Mouse (Mus musculus): ENCODE results near the gene Ptpn11.
"Not testable (repeated sequence)": the region's sequence is repeated elsewhere in the genome, so short reads cannot be mapped to it uniquely, and the experiment has no call there.

The Ptpn11 gene

GRCm38 (mm10) chr5:121215380-121216125 is 24.4 kb upstream of the Ptpn11 start:
- DNase-seq (ENCODE audit: low spot score): peak; percentile 76

- DNase-seq (ENCODE audit: low spot score): no peak
These were observed 23.5 kb upstream of the Ptpn11 start for GRCm38 (mm10) chr5:121214707-121215106.

- no peak for DNase-seq (ENCODE audit: low spot score)
These were observed 20.9 kb upstream of the Ptpn11 start for GRCm38 (mm10) chr5:121212108-121212507.

- DNase-seq (ENCODE audit: low spot score): no peak
These were observed 19.4 kb upstream of the Ptpn11 start for GRCm38 (mm10) chr5:121210601-121210924.

- DNase-seq (ENCODE audit: low spot score): no peak
These were observed 18.8 kb upstream of the Ptpn11 start for GRCm38 (mm10) chr5:121209755-121210600.

- no peak for DNase-seq (ENCODE audit: low spot score)
These were observed 15.8 kb upstream of the Ptpn11 start for GRCm38 (mm10) chr5:121206984-121207383.

- no peak for DNase-seq (ENCODE audit: low spot score)
These were observed 15.3 kb upstream of the Ptpn11 start for GRCm38 (mm10) chr5:121206540-121206939.

- DNase-seq (ENCODE audit: low spot score): not testable (repeated sequence)
These were observed 14.4 kb upstream of the Ptpn11 start for GRCm38 (mm10) chr5:121205537-121206130.

GRCm38 (mm10) chr5:121204132-121205089 is 13.2 kb upstream of the Ptpn11 start, which contains the start of gene Rpl6:
TSS of gene Rpl6 (plus strand) at chr5:121204481.
- peak; percentile 86 for DNase-seq (ENCODE audit: low spot score)

- no peak for DNase-seq (ENCODE audit: low spot score)
These were observed 11.3 kb upstream of the Ptpn11 start for GRCm38 (mm10) chr5:121202467-121202866.

GRCm38 (mm10) chr5:121201739-121202138 is 10.5 kb upstream of the Ptpn11 start:
- peak; percentile 67 for DNase-seq (ENCODE audit: low spot score)

- DNase-seq (ENCODE audit: low spot score): no peak
These were observed 7.2 kb upstream of the Ptpn11 start for GRCm38 (mm10) chr5:121198376-121198775.

GRCm38 (mm10) chr5:121197337-121197736 is 6.1 kb upstream of the Ptpn11 start:
- DNase-seq (ENCODE audit: low spot score): no peak

GRCm38 (mm10) chr5:121196764-121197163 is 5.6 kb upstream of the Ptpn11 start:
- no peak for DNase-seq (ENCODE audit: low spot score)

GRCm38 (mm10) chr5:121194173-121194572 is 3.0 kb upstream of the Ptpn11 start:
- no peak for DNase-seq (ENCODE audit: low spot score)

- DNase-seq (ENCODE audit: low spot score): no peak
These were observed 348 bp upstream of the Ptpn11 start for GRCm38 (mm10) chr5:121191584-121191906.

GRCm38 (mm10) chr5:121190210-121190835 is 874 bp downstream of the Ptpn11 start:
- DNase-seq (ENCODE audit: low spot score): no peak

GRCm38 (mm10) chr5:121189182-121189581 is 2.0 kb downstream of the Ptpn11 start:
- no peak for DNase-seq (ENCODE audit: low spot score)

GRCm38 (mm10) chr5:121188265-121188664 is 2.9 kb downstream of the Ptpn11 start:
- DNase-seq (ENCODE audit: low spot score): no peak

- DNase-seq (ENCODE audit: low spot score): no peak
These were observed 3.6 kb downstream of the Ptpn11 start for GRCm38 (mm10) chr5:121187580-121188001.

- DNase-seq (ENCODE audit: low spot score): peak; percentile 83
These were observed 6.1 kb downstream of the Ptpn11 start for GRCm38 (mm10) chr5:121184945-121185551.
